Mouse (Mus musculus): Measurements from ENCODE around the gene Brd9. TPM values are rescaled to one million over a fixed set of nuclear protein-coding genes. Genes with fewer than 3 reads are reported as not detected.

Brd9 gene
- polyA plus RNA-seq, 1 experiment from 2014 or later = 82.6 TPM

GRCm38 (mm10) chr13:73953551-73954130 lies 16.0 kb downstream of the Brd9 start:
- no peak for ATAC-seq (ENCODE audit: low FRiP score)

GRCm38 (mm10) chr13:73954666-73955065 lies 17.1 kb downstream of the Brd9 start:
- 70% methylated on average over 6 of the region's 6 CpGs for WGBS
- Histone ChIP-seq H3K9me3 (no peaks in the 10 kb centered on the region), H3K27ac (no peak overlapping the region), H3K4me3 (replicated peaks) (no peak overlapping the region), H3K9ac (no peak overlapping the region), H3K4me1 (no peaks in the 10 kb centered on the region), H3K4me2 (no peak overlapping the region), H3K27me3 (no peaks in the 10 kb centered on the region), H3K36me3 (replicated peaks) (peaks cover 92% of the 10 kb centered on the region)
- no peak for ATAC-seq (ENCODE audit: low FRiP score)

More at GRCm38 (mm10) chr13:73953551-73954130, 16.0 kb downstream of the Brd9 start:
- H3K4me1 ChIP-seq = no peaks in the 10 kb centered on the region
- H3K36me3 ChIP-seq (replicated peaks) = peaks cover 92% of the 10 kb centered on the region
- H3K4me2 ChIP-seq = no peak overlapping the region
- H3K4me3 ChIP-seq (replicated peaks) = no peak overlapping the region
- H3K9ac ChIP-seq = no peak overlapping the region
- no peaks in the 10 kb centered on the region for H3K27me3 ChIP-seq
- no peaks in the 10 kb centered on the region for H3K9me3 ChIP-seq
- H3K27ac ChIP-seq = no peak overlapping the region
- WGBS = 92% methylated on average over 1 of the region's 1 CpGs

- H3K4me2 ChIP-seq = no peak overlapping the region
These were observed 17.9 kb downstream of the Brd9 start for GRCm38 (mm10) chr13:73955531-73955930.

GRCm38 (mm10) chr13:73960117-73960652 lies 22.6 kb downstream of the Brd9 start:
- Histone ChIP-seq H3K4me1 (no peaks in the 10 kb centered on the region), H3K27ac (no peak overlapping the region), H3K4me3 (replicated peaks) (no peak overlapping the region), H3K9ac (no peak overlapping the region), H3K27me3 (no peaks in the 10 kb centered on the region), H3K36me3 (replicated peaks) (peaks cover 71% of the 10 kb centered on the region), H3K9me3 (no peaks in the 10 kb centered on the region), H3K4me2 (no peak overlapping the region)
- 93% methylated on average over 10 of the region's 10 CpGs for WGBS
- ATAC-seq (ENCODE audit: low FRiP score) = no peak

More at GRCm38 (mm10) chr13:73955531-73955930, 17.9 kb downstream of the Brd9 start:
- Histone ChIP-seq H3K36me3 (replicated peaks) (peaks cover 92% of the 10 kb centered on the region), H3K9me3 (no peaks in the 10 kb centered on the region), H3K9ac (no peak overlapping the region), H3K4me3 (replicated peaks) (no peak overlapping the region), H3K27me3 (no peaks in the 10 kb centered on the region), H3K27ac (no peak overlapping the region), H3K4me1 (no peaks in the 10 kb centered on the region)
- WGBS = 96% methylated on average over 5 of the region's 5 CpGs
- no peak for ATAC-seq (ENCODE audit: low FRiP score)

GRCm38 (mm10) chr13:73961177-73961576 lies 23.6 kb downstream of the Brd9 start:
- no peaks in the 10 kb centered on the region for H3K4me1 ChIP-seq
- no peak overlapping the region for H3K4me2 ChIP-seq
- H3K4me3 ChIP-seq (replicated peaks) = no peak overlapping the region
- no peak overlapping the region for H3K27ac ChIP-seq
- H3K9ac ChIP-seq = no peak overlapping the region
- no peak for ATAC-seq (ENCODE audit: low FRiP score)
- H3K36me3 ChIP-seq (replicated peaks) = peaks cover 61% of the 10 kb centered on the region
- no peaks in the 10 kb centered on the region for H3K27me3 ChIP-seq
- H3K9me3 ChIP-seq = no peaks in the 10 kb centered on the region
- 80% methylated on average over 4 of the region's 4 CpGs for WGBS

- H3K4me1 ChIP-seq = no peaks in the 10 kb centered on the region
- H3K4me3 ChIP-seq (replicated peaks) = no peak within 1 kb of the TSS
- peaks cover 40% of the 10 kb centered on the region for H3K36me3 ChIP-seq (replicated peaks)
- no peak within 1 kb of the TSS for H3K9ac ChIP-seq
- H3K4me2 ChIP-seq = no peak within 1 kb of the TSS
- no peak within 1 kb of the TSS for H3K27ac ChIP-seq
- WGBS = 85% methylated on average over 5 of the region's 5 CpGs
- no peaks in the 10 kb centered on the region for H3K27me3 ChIP-seq
- no peak for ATAC-seq (ENCODE audit: low FRiP score)
- H3K9me3 ChIP-seq = no peaks in the 10 kb centered on the region
These were observed 25.9 kb downstream of the Brd9 start, which contains the start of gene Zdhhc11 for GRCm38 (mm10) chr13:73963551-73963950. Gene Zdhhc11 (plus strand): TSS chr13:73963851.

- ATAC-seq (ENCODE audit: low FRiP score) = peak; percentile 85
- Histone ChIP-seq H3K4me1 (no peaks in the 10 kb centered on the region), H3K27ac (no peak overlapping the region), H3K9ac (no peak overlapping the region), H3K4me2 (no peak overlapping the region), H3K27me3 (0 out of 2 replicates have a peak, but pooled peaks cover 4% of the 10 kb centered on the region), H3K9me3 (no peaks in the 10 kb centered on the region), H3K36me3 (replicated peaks) (no peaks in the 10 kb centered on the region), H3K4me3 (replicated peaks) (no peak overlapping the region)
- 52% methylated on average over 12 of the region's 12 CpGs for WGBS
These were observed 33.2 kb downstream of the Brd9 start for GRCm38 (mm10) chr13:73970545-73971448.

- no peak for ATAC-seq (ENCODE audit: low FRiP score)
- WGBS = 85% methylated on average over 3 of the region's 3 CpGs
These were observed 36.9 kb downstream of the Brd9 start for GRCm38 (mm10) chr13:73974523-73974922.

GRCm38 (mm10) chr13:73976935-73977334 lies 39.3 kb downstream of the Brd9 start:
- H3K36me3 ChIP-seq (replicated peaks) = no peaks in the 10 kb centered on the region
- H3K4me1 ChIP-seq = no peaks in the 10 kb centered on the region
- H3K4me3 ChIP-seq (replicated peaks) = no peak overlapping the region
- H3K9me3 ChIP-seq = no peaks in the 10 kb centered on the region
- H3K4me2 ChIP-seq = no peak overlapping the region
- H3K27ac ChIP-seq = no peak overlapping the region
- ATAC-seq (ENCODE audit: low FRiP score) = no peak
- 0 out of 2 replicates have a peak, but pooled peaks cover 3% of the 10 kb centered on the region for H3K27me3 ChIP-seq
- WGBS = 88% methylated on average over 5 of the region's 5 CpGs
- H3K9ac ChIP-seq = no peak overlapping the region

More at GRCm38 (mm10) chr13:73974523-73974922, 36.9 kb downstream of the Brd9 start:
- Histone ChIP-seq H3K9me3 (no peaks in the 10 kb centered on the region), H3K4me3 (replicated peaks) (no peak overlapping the region), H3K4me2 (no peak overlapping the region), H3K27ac (no peak overlapping the region), H3K4me1 (no peaks in the 10 kb centered on the region), H3K36me3 (replicated peaks) (no peaks in the 10 kb centered on the region), H3K9ac (no peak overlapping the region), H3K27me3 (0 out of 2 replicates have a peak, but pooled peaks cover under 1% of the 10 kb centered on the region)

- ATAC-seq (ENCODE audit: low FRiP score) = no peak
- 81% methylated on average over 5 of the region's 5 CpGs for WGBS
- Histone ChIP-seq H3K4me2 (no peak overlapping the region), H3K9ac (no peak overlapping the region), H3K27me3 (no peaks in the 10 kb centered on the region), H3K9me3 (no peaks in the 10 kb centered on the region), H3K36me3 (replicated peaks) (no peaks in the 10 kb centered on the region), H3K27ac (no peak overlapping the region), H3K4me1 (no peaks in the 10 kb centered on the region), H3K4me3 (replicated peaks) (no peak overlapping the region)
These were observed 52.7 kb downstream of the Brd9 start for GRCm38 (mm10) chr13:73990325-73990724.

GRCm38 (mm10) chr13:73990761-73991160 lies 53.1 kb downstream of the Brd9 start:
- Histone ChIP-seq H3K27ac (no peak overlapping the region), H3K4me3 (replicated peaks) (no peak overlapping the region), H3K27me3 (no peaks in the 10 kb centered on the region), H3K9ac (no peak overlapping the region), H3K4me1 (no peaks in the 10 kb centered on the region), H3K36me3 (replicated peaks) (no peaks in the 10 kb centered on the region), H3K9me3 (no peaks in the 10 kb centered on the region), H3K4me2 (no peak overlapping the region)
- no peak for ATAC-seq (ENCODE audit: low FRiP score)
- 84% methylated on average over 2 of the region's 2 CpGs for WGBS

- WGBS = 89% methylated on average over 5 of the region's 5 CpGs
These were observed 53.7 kb downstream of the Brd9 start for GRCm38 (mm10) chr13:73991267-73991666.

More at GRCm38 (mm10) chr13:73991267-73991666, 53.7 kb downstream of the Brd9 start:
- Histone ChIP-seq H3K27me3 (no peaks in the 10 kb centered on the region), H3K9ac (no peak overlapping the region), H3K27ac (no peak overlapping the region), H3K4me1 (no peaks in the 10 kb centered on the region), H3K4me2 (no peak overlapping the region), H3K9me3 (no peaks in the 10 kb centered on the region), H3K36me3 (replicated peaks) (no peaks in the 10 kb centered on the region), H3K4me3 (replicated peaks) (no peak overlapping the region)
- no peak for ATAC-seq (ENCODE audit: low FRiP score)
